Mouse (Mus musculus): ENCODE data around the gene Prkn.

GRCm38 (mm10) chr17:11413688-11414087 is 573.5 kb downstream of the Prkn start:
- TF ChIP-seq GATA1 (IDR thresholded peaks at IDR 0.05; ENCODE audit: borderline replicate concordance, low read length) (no peak), CTCF (IDR thresholded peaks at IDR 0.05; ENCODE audit: low read depth, low read length) (no peak), POLR2AphosphoS5 (IDR thresholded peaks at IDR 0.05; ENCODE audit: insufficient replicate concordance, low read depth, low read length) (no peak)

Measured in G1E (cell line).